Mouse (Mus musculus) monocyte, adult 5-6 weeks (primary cell): ENCODE results near the gene 1700008P02Rik. TPM values are rescaled to one million over a fixed set of nuclear protein-coding genes. Genes with fewer than 3 reads are reported as not detected.
"Not testable (repeated sequence)": the region's sequence is repeated elsewhere in the genome, so short reads cannot be mapped to it uniquely, and the experiment has no call there.

Experiments used
- ATAC-seq: fragments of 153-309, 156-312 bp; replicated peaks from 2 replicates; pipeline ENCODE4 v1.8.0; 2017; ENCODE audit warnings: mild to moderate bottlenecking; ENCODE audit not compliant: low TSS enrichment, insufficient number of reproducible peaks, severe bottlenecking, poor library complexity, low FRiP score
- total RNA-seq: library from RNA; stranded (forward); fragments of 200-1000, 200-491, 200-594 nt; gene quantifications from 3 replicates; pipeline ENCODE4 v1.2.3, GENCODE M21; 2017

Gene 1700008P02Rik
- not detected in 3 replicates for total RNA-seq

DNA sequence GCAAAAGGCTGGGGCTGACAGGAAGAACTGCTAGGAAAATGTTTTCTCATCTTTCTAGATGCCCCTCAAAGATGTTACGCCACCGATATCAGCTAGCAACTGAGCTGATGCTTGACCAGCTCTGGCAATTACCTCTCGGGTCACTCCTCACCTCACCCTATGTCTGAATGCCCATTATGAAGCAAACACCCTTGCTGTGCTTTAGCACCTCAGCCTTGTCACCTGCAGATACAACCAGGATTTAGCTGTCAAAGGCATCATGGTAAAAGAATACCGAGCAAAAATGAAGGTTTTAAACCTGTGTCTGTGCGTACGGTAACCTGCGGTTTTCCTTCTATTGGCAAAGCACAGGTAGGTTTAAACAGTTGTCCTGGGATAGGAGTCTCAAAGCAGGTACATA, at the start of gene 1700008P02Rik:
TSS of gene 1700008P02Rik (minus strand) at position 101 of the 400 bp plus-strand sequence.
- no peak for ATAC-seq

DNA sequence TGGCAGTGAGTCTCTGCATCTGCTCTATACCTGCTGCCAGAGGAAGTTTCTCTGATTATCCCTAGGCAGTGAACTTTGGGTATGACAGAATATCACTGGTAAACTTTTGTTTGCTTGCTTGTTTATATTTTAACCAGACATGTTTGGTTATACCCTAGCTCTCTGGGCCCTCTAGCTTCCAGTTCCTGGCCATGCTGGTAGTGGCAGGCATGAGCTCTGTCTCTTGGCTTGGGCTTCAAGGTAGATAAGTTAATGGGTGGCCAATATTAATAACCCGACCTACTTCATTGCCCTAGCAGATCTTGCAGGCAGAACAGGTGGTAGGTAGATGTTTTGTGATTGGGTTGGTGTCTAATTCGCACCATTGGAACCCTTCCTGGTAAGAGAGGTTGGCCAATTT, 29.2 kb upstream of the 1700008P02Rik start:
- no peak for ATAC-seq

DNA sequence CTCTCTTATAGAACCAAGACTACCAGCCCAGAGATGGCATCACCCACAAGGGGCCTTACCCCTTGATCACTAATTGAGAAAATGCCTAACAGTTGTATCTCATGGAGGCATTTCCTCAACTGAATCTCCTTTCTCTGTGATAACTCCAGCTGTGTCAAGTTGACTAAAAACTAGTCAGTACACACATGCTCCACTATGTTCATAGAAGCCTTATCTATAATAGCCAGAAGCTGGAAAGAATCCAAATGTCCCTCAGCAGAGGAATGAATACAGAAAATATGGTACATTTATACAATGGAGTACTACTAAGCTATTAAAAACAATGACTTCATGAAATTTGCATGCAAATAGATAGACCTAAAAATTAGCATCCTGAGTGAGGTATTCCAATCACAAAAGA, 17.9 kb upstream of the 1700008P02Rik start:
- not testable (repeated sequence) for ATAC-seq

DNA sequence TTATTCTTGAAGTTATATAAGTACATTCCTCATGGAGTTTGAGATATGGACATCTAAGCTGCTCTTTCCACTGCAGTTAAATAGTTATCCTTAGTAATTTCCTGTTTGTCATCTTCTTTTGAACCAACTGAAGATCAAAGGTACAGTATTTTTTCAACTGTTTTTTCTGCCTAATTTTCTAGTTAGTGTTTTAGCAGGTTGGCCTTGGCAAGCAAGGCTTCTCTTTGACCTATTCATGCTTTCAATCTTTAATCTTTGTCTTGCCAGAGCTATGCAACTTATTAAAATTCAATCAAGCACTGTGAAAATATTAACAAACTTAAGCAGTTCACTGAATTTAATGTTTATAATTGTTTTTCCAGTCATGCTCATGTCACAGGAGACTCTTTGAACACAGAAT, 14.0 kb upstream of the 1700008P02Rik start:
- no peak for ATAC-seq

DNA sequence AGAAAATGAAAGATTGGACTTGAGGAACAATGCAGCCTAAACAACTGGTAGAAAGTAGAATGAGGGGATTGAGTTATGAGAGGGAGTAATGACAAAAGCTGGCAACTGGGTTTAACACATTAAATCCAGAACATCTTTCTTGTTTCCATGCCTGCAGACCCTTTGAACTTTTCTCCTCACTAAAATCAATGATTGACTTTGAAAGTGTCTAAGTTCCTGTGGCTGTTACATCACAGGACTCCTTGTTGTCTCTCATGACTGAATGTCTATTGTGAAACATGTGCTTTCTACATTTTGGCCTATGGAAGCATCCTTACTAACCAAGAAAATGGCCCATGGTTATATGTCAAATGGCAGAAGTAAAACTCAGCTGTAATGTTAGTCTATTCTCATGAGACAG, 2.4 kb downstream of the 1700008P02Rik start:
- no peak for ATAC-seq
